Mouse (Mus musculus) spleen, adult 12 weeks (tissue): ENCODE data around the gene Myo18a.

Experiments used
- DNase-seq: peaks from one replicate; pipeline ENCODE4 v3.0.0; 2022; ENCODE audit warnings: low spot score

The Myo18a gene

DNA sequence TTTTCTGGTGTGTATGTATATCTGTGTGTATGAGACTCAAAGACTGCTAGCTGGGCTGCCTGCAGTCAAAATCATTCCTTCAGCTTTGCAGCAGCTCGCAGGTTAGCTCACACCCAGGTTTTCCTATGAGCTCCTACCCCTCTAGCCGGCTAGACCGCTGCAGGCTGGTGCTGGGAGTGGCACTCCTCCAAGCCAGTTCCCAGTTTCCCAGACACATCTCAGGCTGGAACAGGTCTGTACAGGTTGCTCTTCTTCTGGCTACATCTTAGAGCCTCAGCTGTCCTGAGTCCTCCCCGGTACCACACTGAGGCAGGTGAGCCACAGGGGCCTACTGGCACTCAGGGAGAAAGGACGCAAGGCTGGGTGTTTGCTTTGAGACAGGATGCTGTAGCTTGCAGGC, 74.8 kb downstream of the Myo18a start:
- DNase-seq: no peak

DNA sequence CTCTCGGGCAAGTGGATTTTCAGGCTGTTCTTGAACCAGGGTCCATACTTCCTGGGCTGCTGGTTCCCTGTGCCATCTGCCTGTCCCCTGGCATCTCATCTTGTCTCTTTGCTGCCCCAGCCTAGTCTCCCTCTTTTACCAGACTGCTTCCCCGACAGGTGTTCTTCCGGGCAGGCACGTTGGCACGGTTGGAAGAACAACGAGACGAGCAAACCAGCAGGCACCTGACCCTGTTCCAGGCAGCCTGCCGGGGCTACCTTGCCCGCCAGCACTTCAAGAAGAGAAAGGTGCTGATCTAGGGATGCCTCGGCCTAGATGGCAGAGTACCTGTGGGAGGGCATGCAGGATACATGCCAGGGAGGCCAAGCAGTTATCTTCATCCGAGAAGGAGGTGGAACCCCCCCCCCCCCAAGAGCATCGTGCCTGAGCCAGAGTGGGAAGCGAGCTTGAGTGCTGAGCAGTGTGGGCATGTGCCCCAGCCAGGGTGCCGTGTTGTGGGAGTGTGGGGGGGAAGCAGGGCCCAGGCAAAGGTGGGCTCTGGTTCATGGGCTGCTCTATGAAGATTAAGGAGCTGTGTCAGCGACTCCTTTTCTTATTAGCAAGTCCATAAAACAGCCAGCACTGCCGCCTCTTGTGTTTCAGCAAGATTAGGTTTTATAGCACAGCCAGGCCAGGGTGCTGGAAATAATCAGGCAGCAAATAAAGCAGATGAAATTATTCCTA, 77.6 kb downstream of the Myo18a start:
- DNase-seq: no peak

DNA sequence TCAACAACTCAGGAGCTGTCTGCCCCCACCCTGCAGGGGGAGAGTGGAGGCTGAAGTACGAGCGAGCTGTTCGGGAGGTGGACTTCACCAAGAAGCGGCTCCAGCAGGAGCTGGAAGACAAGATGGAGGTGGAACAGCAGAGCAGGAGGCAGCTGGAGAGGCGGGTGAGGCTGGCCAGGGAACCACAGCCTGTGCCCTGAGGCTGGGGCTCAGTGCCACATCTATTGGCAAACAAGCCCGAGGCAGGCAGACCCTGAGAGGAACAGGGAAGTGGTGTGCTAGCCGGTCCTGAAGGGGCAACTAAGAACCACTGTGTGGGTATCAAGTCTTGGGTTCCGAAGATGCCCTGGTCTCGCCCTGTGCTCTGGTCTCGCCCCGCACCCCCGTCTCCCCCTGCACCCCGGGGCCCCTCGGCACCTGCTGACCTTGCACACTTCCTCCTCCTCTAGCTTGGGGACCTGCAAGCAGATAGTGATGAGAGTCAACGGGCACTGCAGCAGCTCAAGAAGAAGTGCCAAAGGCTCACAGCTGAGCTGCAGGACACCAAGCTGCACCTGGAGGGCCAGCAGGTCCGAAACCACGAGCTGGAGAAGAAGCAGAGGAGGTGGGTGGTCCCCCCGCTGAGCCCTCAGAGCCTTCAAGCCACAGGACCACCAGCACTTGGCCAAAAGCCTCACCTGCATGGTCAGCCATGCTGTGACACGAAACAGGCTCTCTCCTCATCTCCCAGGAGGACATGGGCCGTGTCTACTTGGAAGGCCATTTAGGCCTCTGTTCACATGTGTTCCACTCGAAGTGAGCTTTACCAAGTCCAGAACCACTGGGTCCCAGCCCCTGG, 80.2 kb downstream of the Myo18a start:
- DNase-seq: no peak

DNA sequence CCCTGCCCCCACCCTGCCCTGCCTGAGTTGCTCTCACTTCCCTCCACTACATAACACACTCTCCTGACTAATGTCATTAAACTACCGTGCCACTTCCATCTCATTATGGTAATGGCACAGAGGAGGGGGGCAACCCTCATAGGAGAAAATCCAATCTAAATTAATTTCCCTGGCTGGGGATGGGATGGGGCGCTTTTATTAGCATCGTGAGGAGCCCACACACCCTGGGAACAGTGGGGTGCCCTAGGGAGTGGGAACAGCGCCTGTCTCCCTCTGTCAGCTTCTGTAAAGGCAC, 80.8 kb downstream of the Myo18a start:
- no peak for DNase-seq

DNA sequence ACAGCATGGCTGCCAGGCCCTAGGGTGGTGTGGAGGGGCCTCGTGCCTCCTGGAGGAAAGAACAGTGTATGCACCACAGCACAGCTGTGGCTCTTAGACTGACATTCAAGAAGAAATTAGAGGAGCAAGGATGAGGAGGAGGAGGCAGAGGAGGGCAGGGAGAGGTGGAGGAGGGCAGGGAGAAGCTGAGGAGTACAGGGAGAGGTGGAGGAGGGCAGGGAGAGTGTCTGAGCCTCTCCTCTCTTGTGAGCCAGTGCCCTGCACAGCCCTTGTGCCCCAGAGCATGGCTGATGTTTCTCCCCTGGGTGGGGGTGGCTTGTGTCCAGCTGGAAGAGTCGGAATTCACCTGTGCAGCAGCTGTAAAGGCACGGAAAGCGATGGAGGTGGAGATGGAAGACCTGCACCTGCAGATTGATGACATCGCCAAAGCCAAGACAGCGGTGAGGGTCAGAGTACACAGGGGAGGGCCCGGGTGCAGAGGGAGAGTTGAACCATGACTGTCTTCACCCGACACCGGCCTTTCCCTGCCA, 84.6 kb downstream of the Myo18a start:
- no peak for DNase-seq

DNA sequence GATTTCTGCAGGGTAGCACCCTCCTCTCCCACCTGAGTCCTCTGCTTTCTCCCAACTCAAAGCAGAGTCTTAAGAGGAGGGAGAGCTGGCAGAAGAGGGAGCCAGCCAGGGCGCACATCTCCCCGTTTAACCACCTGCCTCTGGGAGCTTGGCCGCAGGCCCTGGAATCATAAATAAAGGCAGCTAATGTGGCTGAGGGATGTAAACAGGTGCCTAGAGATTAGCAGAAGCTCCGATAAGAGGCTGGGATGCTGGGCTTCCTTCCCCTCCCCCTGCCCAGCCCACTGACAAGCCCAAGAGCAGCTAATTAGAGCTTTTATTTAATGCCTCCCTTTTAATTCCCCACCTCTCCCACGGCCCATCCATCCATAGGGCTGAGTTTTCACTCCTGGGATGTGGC, 85.1 kb downstream of the Myo18a start:
- no peak for DNase-seq

DNA sequence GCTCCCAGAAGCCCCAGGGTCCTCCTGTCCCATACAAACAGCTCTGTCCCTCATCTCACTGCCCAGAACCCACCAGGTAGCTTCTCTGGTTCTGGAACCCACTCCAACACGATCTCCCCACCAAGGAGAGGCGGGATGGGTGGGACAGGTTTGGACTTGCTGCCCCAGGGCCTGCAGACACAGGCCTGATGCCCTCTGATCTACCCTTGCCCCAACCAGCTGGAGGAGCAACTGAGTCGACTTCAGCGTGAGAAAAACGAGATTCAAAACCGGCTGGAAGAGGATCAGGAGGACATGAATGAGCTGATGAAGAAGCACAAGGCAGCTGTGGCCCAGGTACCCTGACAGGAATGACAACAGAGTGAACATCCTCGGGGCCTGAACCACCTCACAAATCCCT, 86.1 kb downstream of the Myo18a start:
- no peak for DNase-seq

DNA sequence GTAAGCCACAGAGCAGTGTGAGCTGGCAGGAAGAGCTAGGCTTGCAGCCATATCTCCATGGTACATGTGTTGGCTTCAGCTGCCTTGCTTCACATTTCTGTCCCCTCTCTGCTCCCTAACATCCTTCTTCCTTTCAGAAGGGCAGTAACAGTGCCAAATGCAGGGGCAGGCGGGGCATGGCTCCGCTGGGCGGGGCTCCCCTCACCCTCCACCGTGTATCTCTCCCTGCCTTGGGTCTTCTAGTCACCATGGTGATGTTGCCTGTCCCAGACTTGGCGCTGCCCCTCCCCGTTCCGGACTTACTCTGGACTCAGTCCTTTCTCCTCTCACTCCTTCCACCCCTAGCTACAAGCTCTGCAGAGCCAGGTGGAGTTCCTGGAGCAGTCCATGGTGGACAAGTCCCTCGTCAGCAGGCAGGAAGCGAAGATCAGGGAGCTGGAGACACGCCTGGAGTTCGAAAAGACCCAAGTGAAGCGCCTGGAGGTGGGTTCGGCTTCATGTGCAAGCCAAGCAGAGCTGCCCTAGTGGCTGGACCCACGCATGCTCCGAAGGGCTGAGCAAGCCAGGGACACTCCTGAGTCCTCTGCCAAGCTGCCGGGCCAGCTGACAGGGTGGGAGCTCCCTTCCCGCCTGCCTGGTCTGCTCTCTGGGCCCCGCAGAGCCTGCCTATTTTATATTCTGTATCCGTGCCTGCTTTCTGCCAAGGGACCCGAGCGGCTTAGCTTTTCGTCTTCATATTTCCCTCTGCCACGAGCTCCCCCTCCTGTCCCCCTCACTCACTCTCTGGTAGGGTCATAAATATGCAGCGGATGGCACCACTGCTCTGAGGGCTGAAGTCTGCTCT, 87.6 kb downstream of the Myo18a start:
- no peak for DNase-seq

DNA sequence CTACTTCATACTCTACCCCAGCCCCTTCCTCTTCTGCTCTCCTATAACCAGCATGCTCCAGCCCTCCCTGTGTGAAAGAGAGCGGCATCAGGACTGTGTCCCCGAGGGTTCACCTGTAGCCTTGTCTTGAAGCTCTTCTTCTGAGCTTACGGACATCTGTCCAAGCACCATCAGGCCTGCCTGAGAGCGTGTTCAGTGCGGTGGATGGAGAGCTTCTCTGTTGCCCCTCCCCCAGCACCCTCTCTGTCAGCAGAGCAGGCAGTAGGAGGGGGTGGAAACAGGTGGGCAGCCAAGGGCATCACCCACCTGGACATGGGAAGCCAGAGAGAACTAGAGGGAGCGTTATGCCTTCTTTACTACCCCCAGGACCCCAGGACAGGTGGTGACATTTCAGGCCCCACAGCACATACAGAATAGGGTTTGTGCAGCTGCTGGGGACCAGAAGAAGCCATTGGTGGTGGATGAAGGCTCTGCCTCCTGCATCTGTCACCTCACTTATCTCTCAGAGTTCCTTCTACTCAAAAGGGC, 88.5 kb downstream of the Myo18a start:
- DNase-seq: no peak

DNA sequence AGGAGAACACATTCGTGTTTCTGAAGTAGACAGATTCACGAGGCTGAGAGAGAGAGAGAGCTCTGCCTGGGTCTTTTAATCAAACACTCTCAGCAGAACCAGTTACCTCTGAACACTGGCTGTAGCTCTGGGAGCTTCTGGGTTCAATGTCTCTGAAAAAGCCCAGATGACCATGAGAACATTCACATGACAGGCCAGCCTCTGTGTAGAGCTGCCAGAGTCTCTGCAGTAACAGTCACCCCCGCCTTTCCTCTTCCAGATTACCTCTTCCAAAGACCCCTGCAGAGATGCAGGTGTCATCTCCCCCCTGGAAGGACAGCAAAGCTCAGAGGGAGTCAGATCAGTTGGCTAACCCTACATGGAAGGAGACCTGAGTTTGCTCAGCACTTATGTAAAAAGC, 89.1 kb downstream of the Myo18a start:
- no peak for DNase-seq

DNA sequence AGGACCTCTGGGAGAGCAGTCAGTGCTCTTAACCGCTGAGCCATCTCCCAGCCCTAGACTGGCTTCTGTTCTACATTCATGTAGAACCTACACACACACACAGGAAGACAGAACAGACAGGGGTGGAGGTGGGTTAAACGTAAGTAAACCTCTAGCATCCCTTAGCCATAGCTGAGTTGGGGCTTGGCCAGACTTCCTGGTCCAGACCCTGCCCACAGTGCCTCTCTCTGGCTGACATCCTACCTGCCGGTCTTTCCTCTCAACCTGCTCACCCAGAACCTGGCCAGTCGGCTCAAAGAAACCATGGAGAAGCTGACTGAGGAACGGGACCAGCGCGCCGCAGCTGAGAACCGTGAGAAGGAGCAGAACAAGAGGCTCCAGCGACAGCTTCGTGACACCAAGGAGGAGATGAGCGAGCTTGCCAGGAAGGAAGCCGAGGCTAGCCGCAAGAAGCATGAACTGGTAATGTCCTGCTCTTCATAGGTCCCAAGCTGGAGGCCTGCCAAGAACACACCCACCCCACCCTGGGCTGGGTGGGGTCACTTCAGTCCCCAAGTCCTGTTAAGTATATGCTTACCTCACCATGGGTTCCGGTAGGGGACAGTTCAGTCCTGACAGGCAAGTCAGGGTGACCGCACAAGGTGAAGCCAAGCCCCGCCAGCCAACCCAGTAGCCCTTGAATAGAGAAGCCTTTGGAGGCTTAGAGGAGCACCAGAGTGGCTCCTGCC, 90.1 kb downstream of the Myo18a start:
- no peak for DNase-seq

DNA sequence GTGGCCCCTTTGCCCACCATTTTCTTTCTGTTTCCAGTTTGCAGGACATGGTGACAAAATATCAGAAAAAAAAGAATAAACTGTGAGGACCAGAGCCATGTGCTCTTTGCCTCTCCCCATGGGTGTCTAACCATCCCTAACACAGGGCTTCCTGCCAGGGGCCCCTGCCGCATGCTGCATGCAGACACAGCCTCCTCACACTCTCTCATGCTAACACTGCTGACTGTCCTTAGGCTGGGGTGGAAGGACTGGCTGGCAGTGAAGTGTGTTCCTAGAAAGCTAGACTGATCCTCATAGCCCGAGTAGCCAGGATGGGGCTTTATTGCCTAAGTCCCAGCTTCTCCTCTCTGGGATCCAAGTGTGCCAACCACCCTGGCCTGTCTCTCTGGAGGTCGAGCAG, 91.6 kb downstream of the Myo18a start:
- no peak for DNase-seq

DNA sequence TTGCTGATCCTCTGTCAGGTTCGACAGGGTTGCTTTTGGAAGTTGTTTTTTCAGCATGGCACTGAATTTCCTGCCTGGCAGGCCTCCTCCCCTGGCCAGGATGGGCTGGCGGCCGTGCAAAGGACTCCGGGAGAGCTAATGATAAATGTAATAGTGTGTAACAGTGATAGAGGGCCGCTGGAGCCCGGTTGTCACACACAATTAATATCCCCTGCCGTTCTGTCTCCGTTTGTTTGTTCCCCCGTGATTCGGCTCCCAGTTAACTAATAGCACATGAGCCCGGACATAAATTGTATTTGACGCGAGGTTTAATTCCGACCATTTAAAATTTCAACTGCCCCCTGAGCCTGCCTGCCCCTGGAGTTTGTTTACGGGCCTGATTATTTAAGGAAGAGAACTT, 92.3 kb downstream of the Myo18a start:
- no peak for DNase-seq

DNA sequence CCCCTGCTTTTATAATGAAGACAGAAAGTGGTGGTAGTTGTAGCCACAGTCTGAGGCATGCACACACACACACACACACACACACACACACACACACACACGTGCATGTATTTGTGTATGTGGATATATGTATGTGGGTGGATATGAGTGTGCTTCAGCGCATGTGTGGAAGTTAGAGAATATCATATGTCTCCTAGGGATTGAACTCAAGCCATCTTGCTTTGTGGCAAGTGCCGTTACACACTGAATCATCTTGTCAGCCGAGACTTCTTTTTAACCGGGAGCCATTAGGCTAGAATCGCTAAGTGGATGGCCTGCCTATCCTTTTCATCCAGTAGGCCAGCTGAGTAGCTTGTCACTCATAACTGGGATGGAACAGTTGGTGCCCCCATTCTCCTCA, 94.0 kb downstream of the Myo18a start:
- DNase-seq: no peak

DNA sequence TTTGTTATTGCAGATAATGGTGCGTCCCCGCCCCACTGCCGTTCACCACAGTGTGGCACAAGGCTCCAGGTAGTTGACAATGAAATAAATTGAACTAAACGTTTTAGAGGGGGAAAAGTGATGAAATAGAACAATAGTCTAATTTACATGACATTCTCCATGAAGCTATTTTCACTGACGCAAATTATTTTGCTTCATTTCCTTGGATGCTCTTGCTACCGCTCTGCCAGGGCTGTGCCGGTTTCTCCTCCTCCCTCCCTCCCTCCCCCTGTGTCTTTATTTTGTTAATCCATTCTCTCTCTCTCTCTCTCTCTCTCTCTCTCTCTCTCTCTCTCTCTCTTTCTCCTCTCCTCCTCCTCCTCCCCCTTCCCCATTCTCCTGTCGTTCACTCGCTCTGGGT, 95.5 kb downstream of the Myo18a start:
- no peak for DNase-seq

DNA sequence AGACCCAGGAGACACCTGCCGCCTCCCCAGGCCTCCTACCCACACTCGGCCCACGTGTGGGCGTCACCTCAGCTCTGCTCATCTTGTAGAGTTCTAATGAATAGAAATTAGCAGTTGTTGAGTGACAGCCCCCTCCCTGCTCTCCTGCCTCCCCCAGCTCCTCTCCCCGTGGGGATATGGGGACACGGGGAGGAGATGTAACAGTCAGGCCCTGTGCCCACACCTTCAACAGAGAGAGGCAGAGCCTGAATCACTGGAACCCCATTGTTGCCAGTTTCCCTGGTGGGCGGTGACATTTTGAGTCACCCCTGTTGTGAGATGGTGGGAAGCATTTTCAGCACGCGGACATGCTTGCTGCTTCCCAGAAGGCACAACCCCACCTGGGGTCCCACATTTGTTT, 97.9 kb downstream of the Myo18a start:
- DNase-seq: no peak

DNA sequence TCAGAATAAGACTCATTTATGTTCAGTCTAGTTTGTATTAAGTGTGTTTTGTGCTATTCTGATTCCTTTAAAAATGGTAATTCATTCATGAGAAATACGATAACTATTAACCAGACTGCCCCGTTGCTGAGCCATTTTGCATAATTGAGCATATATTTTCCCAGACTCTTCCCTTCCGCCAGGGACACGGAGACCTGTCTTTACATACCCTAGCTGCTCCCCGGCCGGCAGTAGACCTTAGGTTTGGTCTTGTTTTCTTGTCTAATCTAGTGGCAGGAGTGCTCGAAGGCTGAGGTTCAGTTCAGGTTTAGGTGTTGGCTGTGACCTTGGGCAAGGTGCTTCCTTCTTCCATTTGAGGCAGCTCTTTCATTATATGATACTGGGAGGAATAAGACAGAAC, 99.8 kb downstream of the Myo18a start:
- no peak for DNase-seq

DNA sequence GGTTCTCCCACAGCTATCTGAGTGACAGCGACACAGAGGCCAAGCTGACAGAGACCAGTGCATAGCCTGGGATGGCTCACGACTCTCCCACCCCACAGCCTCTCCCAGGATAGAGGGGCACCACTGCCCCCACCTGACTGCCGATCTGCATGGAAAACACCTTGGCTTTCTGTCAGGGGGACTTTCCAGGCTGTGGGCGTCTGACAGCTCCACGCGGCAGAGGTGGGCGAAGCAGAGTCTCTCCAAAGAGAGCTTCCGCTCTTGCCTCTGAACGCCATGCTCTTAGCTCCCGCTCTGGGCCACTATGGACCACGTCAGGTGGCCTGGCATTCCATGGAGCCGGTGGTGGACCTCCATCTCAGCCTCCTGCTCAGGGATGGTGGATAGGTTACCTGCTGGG, 101.7 kb downstream of the Myo18a start:
- DNase-seq: no peak

DNA sequence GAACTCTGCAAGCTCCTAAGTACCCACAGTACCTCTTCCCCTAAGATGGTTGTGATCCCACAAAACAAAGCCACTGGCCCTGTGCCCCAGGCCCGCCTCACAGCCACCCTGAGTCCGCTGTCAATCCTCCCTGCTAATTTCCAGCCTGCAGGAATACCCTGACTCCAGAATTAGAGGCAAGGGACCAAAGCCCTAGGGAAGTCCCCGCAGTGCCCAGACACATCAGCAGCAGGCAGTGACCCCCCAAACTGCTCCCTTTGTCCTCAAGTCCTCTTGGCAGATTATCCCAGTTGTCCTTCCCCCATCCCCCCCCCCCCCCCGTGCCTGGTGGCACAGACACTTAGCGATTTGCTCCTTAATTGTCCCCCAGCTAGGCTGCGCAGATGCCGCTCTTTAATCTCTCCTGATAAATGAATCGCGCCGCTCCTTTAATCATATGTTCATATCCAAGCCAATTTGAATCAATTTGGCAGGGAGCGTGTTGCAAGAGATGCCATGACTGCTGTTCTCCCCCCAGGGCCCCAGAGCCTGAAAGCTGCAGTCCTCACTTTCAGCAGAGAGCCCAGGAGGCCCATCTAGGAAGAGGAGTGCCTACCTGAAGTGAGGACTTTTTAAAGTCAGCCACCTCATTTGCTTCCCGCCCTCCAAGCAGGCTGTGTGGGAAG, 104.5 kb downstream of the Myo18a start:
- no peak for DNase-seq

DNA sequence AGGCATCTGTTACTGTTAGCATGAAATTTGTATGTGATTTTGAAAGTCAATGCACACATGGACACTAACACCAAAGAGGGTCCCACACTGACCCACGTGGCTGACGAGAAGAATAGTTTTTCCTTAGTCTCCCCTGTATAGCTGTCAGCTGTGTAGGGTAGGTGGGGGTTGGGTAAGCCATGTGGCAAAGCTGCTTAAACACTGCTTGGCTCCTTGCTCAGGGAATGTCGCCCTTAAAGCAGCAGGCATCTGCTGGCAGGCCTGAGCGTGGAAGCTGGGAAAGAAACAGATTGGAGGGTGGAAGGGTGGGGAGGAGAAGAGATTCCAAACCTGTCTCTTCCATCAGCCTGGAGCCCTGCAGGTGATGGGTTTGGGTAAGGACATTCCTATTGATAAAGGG, 108.4 kb downstream of the Myo18a start:
- no peak for DNase-seq

DNA sequence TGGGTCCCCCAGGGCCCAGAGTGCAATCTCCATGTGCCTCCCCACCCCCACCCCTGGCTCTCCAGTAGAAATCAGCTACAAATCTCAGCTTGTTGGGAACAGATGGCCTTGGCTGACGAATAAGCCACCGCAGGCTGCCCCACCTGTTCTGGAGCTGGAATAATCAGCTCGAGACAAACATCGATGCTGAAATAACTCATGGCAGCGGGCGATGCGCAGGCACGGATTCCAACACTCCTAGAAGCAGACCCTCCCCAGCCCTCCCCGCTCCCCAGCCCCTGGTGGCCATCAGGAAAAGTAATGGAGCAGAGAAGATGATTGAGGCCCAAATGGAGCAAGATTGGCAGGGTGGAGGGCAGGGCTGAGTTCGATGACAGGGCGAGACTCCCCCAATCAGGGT, 109.2 kb downstream of the Myo18a start:
- DNase-seq: no peak
